Mouse (Mus musculus) heart, embryonic 14.5 days (tissue): ENCODE measurements around the gene Psmc3. TPM values are rescaled to one million over a fixed set of nuclear protein-coding genes. Genes with fewer than 3 reads are reported as not detected.
A peak's percentile ranks its signal among the peaks of the same experiment; 100 is the strongest.

ENCODE experiments used
- ATAC-seq: fragments of 200-750 bp; cut with Nextera tagmentation; 2 replicates; pipeline ENCODE4 v1.8.0; 2017; ENCODE audit warnings: low read depth, moderate TSS enrichment; ENCODE audit not compliant: insufficient number of reproducible peaks, insufficient read depth, low FRiP score
- H3K27ac ChIP-seq, 2 experiments: fragments of 200-500 bp in 1 of 2; fragments of 300-500 bp in 1 of 2; sonication (generic) in 1 of 2; replicated peaks in 1 of 2; 2 replicates each; pipeline ENCODE4 v1.5.1; 2012 to 2014; ENCODE audit warnings: low read depth in 2 of 2, low read length in 2 of 2, control low read depth in 1 of 2, mild to moderate bottlenecking in 1 of 2, mixed read lengths in 1 of 2; ENCODE audit not compliant: control insufficient read depth in 1 of 2, insufficient read depth in 1 of 2
- H3K27me3 ChIP-seq: fragments of 300-500 bp; sonication (generic); 2 replicates; pipeline ENCODE4 v1.6.1; 2014; ENCODE audit warnings: mild to moderate bottlenecking, low read length, control low read depth; ENCODE audit not compliant: control insufficient read depth, insufficient read depth
- H3K36me3 ChIP-seq: fragments of 300-500 bp; sonication (generic); 2 replicates; pipeline ENCODE4 v1.6.1; 2014; ENCODE audit warnings: mild to moderate bottlenecking, control low read depth, low read length, mixed read lengths; ENCODE audit not compliant: control insufficient read depth, insufficient read depth
- H3K4me1 ChIP-seq, 2 experiments: fragments of 200-500 bp in 1 of 2; fragments of 300-500 bp in 1 of 2; sonication (generic) in 1 of 2; 2 replicates each; pipeline ENCODE4 v1.6.1; 2012 to 2014; ENCODE audit warnings: low read length in 2 of 2, control low read depth in 1 of 2, mixed read lengths in 1 of 2; ENCODE audit not compliant: control insufficient read depth in 2 of 2, insufficient read depth in 2 of 2
- H3K4me2 ChIP-seq: fragments of 300-500 bp; sonication (generic); 2 replicates; pipeline ENCODE4 v1.6.1; 2014; ENCODE audit warnings: mild to moderate bottlenecking, low read length
- H3K4me3 ChIP-seq, 2 experiments: fragments of 200-500 bp in 1 of 2; fragments of 300-500 bp in 1 of 2; sonication (generic) in 1 of 2; 2 replicates each; pipeline ENCODE4 v1.5.1; 2012 to 2014; ENCODE audit warnings: low read length in 2 of 2, mild to moderate bottlenecking in 2 of 2, control low read depth in 1 of 2, low read depth in 1 of 2, moderate library complexity in 1 of 2; ENCODE audit not compliant: control insufficient read depth in 1 of 2, insufficient read depth in 1 of 2
- H3K9ac ChIP-seq: fragments of 300-500 bp; sonication (generic); 2 replicates; pipeline ENCODE4 v1.6.1; 2014; ENCODE audit warnings: mild to moderate bottlenecking, low read length
- H3K9me3 ChIP-seq: fragments of 300-500 bp; sonication (generic); 2 replicates; pipeline ENCODE4 v1.6.1; 2016; ENCODE audit warnings: low read length, control low read depth; ENCODE audit not compliant: control insufficient read depth
- WGBS: fragments of 180-500 bp; shearing (Covaris S2); extraction: QIAGEN DNeasy Blood & Tissue Kit; methylation state at CpG from one replicate; pipeline ENCODE4 v1.1.7; 2014; 5-methylcytosine and 5-hydroxymethylcytosine counted together
- polyA plus RNA-seq: library from polyadenylated mRNA; unstranded; fragments of >200 nt; fragmentation: Nextera tagmentation; extraction: Ambion mirVana; gene quantifications from 2 replicates; pipeline ENCODE4 v1.2.1, GENCODE M21; 2014

Psmc3 gene
- polyA plus RNA-seq, 1 experiment from 2014 or later: 293 TPM

DNA sequence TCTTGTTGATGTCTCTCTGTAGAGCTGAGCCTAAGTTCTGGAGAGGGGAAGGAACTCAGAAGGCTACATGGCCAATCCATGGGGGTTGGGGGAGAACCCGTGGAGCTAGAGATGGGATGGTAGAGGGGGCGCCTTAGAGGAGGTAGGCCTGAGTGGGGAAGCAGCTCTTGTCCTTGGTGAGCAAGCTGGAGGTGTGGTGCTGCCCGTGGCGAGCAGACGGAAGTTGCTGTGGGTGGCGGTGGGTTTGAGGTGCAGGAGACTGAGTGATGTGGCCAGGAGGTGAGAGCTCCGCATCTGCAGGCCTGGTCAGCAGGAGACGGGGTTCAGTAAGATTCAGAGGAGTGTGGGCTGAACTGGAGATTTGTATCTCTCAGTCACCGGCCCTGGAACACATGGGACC lies 33.6 kb downstream of the Psmc3 start:
- WGBS: 79% methylated on average over 9 of the region's 9 CpGs
- no peaks in the 10 kb centered on the region for H3K27me3 ChIP-seq
- H3K4me2 ChIP-seq: no peak overlapping the region
- no peak overlapping the region for H3K4me3 ChIP-seq
- no peak for ATAC-seq
- H3K36me3 ChIP-seq: no peaks in the 10 kb centered on the region
- no peaks in the 10 kb centered on the region for H3K9me3 ChIP-seq
- no peak overlapping the region for H3K27ac ChIP-seq
- H3K4me1 ChIP-seq: peaks cover 2 to 3% of the 10 kb centered on the region in 2 experiments; a peak in 1 of 4 replicates
- H3K9ac ChIP-seq: no peak overlapping the region

DNA sequence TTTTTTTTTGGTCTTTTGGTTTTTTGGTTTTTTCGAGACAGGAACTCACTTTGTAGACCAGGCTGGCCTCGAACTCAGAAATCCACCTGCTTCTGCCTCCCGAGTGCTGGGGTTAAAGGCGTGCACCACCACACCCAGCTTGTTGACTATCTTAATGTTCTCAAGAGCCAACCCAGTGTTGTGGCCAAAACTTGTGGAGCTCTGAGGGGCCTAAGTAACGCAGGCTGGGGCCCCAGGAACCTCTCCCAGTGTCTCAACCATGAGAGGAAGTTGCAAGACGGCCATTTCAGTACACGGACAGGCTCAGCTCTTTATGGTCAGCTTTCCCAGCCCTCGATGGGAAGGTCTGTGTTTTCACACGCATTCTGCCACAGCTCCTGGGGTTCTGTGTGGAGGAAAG lies 35.2 kb downstream of the Psmc3 start:
- no peak overlapping the region for H3K9ac ChIP-seq
- no peaks in the 10 kb centered on the region for H3K36me3 ChIP-seq
- H3K27ac ChIP-seq: no peak overlapping the region
- no peak for ATAC-seq
- no peaks in the 10 kb centered on the region for H3K9me3 ChIP-seq
- no peaks in the 10 kb centered on the region for H3K4me1 ChIP-seq
- no peaks in the 10 kb centered on the region for H3K27me3 ChIP-seq
- no peak overlapping the region for H3K4me2 ChIP-seq
- H3K4me3 ChIP-seq: no peak overlapping the region
- WGBS: 78% methylated on average over 9 of the region's 9 CpGs

DNA sequence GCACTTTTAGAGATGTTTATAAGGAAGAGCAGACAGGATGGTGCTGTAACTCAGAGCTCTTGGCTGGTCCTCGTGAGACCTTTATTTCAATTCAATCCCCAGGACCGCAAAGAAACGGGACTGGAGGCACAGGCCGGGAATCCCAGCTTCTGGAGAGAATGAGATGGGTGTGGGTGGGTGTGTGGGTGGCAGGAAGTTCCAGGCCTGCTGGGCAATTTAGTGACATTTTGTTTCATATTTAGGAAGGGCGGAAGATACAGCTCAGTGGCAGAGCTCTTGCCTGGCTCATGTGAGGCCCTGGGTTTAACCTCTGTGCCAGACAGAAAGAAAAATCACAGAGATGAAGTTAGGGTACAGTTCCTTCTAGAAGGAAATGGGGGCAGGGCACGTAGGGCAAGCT lies 36.4 kb downstream of the Psmc3 start:
- 66% methylated on average over 6 of the region's 6 CpGs for WGBS
- Histone ChIP-seq H3K27me3 (no peaks in the 10 kb centered on the region), H3K27ac (no peak overlapping the region), H3K9me3 (no peaks in the 10 kb centered on the region), H3K4me1 (no peaks in the 10 kb centered on the region), H3K4me2 (no peak overlapping the region), H3K4me3 (no peak overlapping the region), H3K36me3 (no peaks in the 10 kb centered on the region), H3K9ac (no peak overlapping the region)
- ATAC-seq: no peak

DNA sequence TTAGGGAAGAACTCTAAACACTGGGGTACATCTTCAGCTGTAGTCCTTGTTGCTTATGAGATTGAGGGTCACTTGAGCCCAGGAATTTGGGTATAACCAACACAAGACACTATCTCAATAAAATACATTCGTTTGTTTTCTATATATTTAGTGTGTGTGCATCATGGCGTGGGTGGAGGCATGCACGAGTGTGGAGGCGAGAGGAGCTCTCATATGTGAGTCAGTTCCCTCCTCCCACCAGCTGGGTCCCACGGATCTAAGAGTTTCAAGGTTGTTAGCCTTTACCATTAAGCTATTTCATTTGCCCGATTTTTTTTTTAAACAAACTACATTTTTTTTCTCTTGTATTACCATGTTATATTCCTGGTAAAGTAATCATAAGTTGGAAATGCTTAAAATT lies 37.0 kb downstream of the Psmc3 start:
- ATAC-seq: no peak
- no peak overlapping the region for H3K4me3 ChIP-seq
- WGBS: 63% methylated on average over 6 of the region's 6 CpGs
- H3K27me3 ChIP-seq: no peaks in the 10 kb centered on the region
- H3K36me3 ChIP-seq: no peaks in the 10 kb centered on the region
- no peak overlapping the region for H3K4me2 ChIP-seq
- no peak overlapping the region for H3K27ac ChIP-seq
- H3K9ac ChIP-seq: no peak overlapping the region
- no peaks in the 10 kb centered on the region for H3K9me3 ChIP-seq
- H3K4me1 ChIP-seq: no peaks in the 10 kb centered on the region

DNA sequence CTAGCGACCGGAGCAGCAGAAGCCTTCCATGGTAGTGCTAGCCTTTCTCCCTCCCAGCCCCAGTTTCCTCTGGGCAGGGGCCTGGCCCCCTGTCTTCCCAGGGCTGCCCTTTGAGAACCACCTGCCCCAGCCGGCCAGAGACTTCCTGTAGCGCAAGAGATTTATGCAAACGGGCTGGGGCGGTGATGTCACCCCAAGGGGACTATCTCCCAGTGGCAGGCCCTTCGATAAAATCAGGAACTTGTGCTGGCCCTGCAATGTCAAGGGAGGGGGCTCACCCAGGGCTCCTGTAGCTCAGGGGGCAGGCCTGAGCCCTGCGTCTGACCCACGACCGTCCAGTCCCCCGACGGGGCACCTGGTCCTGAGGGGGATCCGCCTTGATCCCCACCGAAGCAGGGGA lies 42.7 kb downstream of the Psmc3 start:
- no peak overlapping the region for H3K9ac ChIP-seq

DNA sequence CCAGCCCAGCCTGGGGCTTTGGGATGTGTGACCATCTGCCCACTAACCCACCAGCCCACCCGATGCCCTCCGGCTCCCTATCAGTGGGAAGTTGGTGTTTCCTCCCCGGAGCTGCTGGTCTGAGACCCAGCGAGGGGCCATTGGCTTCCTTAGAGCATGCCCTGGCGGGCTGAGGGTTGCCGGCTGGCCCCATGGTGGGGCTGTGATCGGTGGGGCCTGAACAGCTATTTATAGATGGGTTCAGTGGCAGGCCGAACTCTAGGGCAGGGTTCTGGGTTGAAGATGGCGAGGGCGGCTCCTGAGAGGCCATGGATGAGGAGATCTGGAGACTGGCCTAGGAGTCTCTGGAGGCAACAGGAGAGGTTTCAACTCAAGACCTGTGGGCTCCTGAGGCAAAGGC lies 43.2 kb downstream of the Psmc3 start:
- WGBS: 59% methylated on average over 10 of the region's 10 CpGs
- no peaks in the 10 kb centered on the region for H3K36me3 ChIP-seq
- no peak overlapping the region for H3K4me3 ChIP-seq
- no peak overlapping the region for H3K4me2 ChIP-seq
- H3K27me3 ChIP-seq: no peaks in the 10 kb centered on the region
- no peaks in the 10 kb centered on the region for H3K9me3 ChIP-seq
- H3K27ac ChIP-seq: no peak overlapping the region
- H3K4me1 ChIP-seq: peaks cover 4 to 10% of the 10 kb centered on the region in 2 experiments; a peak in 2 of 4 replicates
- ATAC-seq: no peak
- 0 out of 2 replicates have a peak overlapping the region, but pooled peaks have one; percentile 25 for H3K9ac ChIP-seq

More for the DNA sequence above, 42.7 kb downstream of the Psmc3 start:
- no peaks in the 10 kb centered on the region for H3K36me3 ChIP-seq
- H3K27ac ChIP-seq: no peak overlapping the region
- peaks cover 4 to 10% of the 10 kb centered on the region in 2 experiments; a peak in 2 of 4 replicates for H3K4me1 ChIP-seq
- H3K4me3 ChIP-seq: no peak overlapping the region
- 56% methylated on average over 14 of the region's 14 CpGs for WGBS
- H3K27me3 ChIP-seq: no peaks in the 10 kb centered on the region
- no peak overlapping the region for H3K4me2 ChIP-seq
- H3K9me3 ChIP-seq: no peaks in the 10 kb centered on the region
- ATAC-seq: no peak

DNA sequence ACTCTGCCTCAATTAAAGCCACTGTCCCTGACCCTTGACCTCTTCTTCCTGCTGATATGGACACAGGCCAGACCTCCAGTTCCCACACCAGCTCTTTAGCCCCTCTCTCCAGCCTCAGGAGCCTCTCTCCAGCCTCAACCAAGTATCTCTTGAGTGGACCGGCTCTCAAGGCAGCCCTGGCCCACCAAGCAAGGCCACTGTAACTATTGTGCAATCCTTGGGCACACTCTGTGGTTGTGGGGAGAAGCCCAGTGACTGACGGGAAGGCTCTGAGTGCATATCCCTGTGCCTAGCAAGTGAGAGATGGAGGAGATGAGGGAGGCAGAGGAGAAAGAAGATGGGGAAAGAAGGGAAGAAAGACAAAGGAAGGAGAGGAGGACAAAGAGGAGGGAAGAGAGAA lies 44.3 kb downstream of the Psmc3 start:
- WGBS: 70% methylated on average over 2 of the region's 2 CpGs
- no peak overlapping the region for H3K9ac ChIP-seq

DNA sequence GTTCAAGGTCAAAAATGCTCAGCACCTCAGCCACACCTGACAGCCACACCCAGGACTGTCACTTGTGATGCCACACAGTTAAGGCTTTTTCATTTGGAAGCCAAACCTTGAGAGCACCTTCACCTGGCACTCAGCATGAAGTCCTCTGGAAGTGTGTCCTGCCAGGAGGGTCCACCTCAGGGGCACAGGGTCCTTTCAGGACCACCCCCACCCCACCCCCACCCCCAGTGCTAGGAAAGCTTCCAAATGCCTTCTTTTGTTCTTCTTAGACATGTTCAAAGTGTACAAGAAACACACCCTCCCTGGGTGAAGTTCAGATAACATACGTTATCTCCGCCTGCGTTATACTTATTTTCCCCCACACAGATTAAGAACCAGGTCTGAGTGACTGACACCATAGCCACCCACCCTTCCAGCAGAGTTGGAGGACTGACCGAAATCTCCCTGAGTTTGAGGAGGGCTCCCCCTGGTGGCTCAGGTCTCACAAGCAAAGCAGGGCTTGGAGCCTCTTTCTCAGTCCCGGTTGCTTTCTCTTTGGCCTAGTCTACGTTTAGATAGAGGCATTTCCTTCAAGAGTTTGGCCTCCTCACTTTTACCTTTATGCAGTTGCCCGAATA lies 47.4 kb downstream of the Psmc3 start:
- no peaks in the 10 kb centered on the region for H3K36me3 ChIP-seq
- no peak overlapping the region for H3K27ac ChIP-seq
- 0 out of 2 replicates have a peak overlapping the region, but pooled peaks have one; percentile 5 for H3K4me2 ChIP-seq
- peak overlapping the region; percentile 3; the same call in 1 of the 2 replicates for H3K9ac ChIP-seq
- WGBS: 3% methylated on average over 7 of the region's 7 CpGs
- H3K27me3 ChIP-seq: no peaks in the 10 kb centered on the region
- peaks cover 4 to 10% of the 10 kb centered on the region in 2 experiments; a peak in 2 of 4 replicates for H3K4me1 ChIP-seq
- peak; percentile 63 for ATAC-seq
- H3K9me3 ChIP-seq: no peaks in the 10 kb centered on the region
- no peak overlapping the region for H3K4me3 ChIP-seq

More for the DNA sequence above, 44.3 kb downstream of the Psmc3 start:
- Histone ChIP-seq H3K4me2 (no peak overlapping the region), H3K4me1 (peaks cover 4 to 10% of the 10 kb centered on the region in 2 experiments; a peak in 2 of 4 replicates), H3K27me3 (no peaks in the 10 kb centered on the region), H3K4me3 (no peak overlapping the region), H3K9me3 (no peaks in the 10 kb centered on the region), H3K36me3 (no peaks in the 10 kb centered on the region), H3K27ac (no peak overlapping the region)
- no peak for ATAC-seq
